Mouse (Mus musculus) midbrain, postnatal 0 days (tissue): Measurements from ENCODE around the gene Slc25a47. TPM values are rescaled to one million over a fixed set of nuclear protein-coding genes. Genes with fewer than 3 reads are reported as not detected.

Source experiments
- ATAC-seq: fragments of 200-750 bp; cut with Nextera tagmentation; 2 replicates; pipeline ENCODE4 v1.8.0; 2017; ENCODE audit warnings: moderate number of reproducible peaks, mild to moderate bottlenecking, moderate TSS enrichment, moderate library complexity; ENCODE audit not compliant: low FRiP score
- DNase-seq: peaks from one replicate; pipeline ENCODE4 v3.0.0-alpha.2; 2015; ENCODE audit warnings: low spot score
- H3K27ac ChIP-seq: fragments of 300-500 bp; sonication (generic); 2 replicates; pipeline ENCODE4 v1.5.1; 2014; ENCODE audit warnings: low read depth, mild to moderate bottlenecking, low read length, mixed read lengths
- H3K27me3 ChIP-seq: fragments of 300-500 bp; sonication (generic); 2 replicates; pipeline ENCODE4 v1.6.1; 2014; ENCODE audit warnings: low read length, control low read depth, mixed read lengths; ENCODE audit not compliant: insufficient read depth
- H3K36me3 ChIP-seq: fragments of 300-500 bp; sonication (generic); 2 replicates; pipeline ENCODE4 v1.6.1; 2014; ENCODE audit warnings: low read length, control low read depth, mixed read lengths; ENCODE audit not compliant: insufficient read depth
- H3K4me1 ChIP-seq: fragments of 300-500 bp; sonication (generic); 2 replicates; pipeline ENCODE4 v1.6.1; 2014; ENCODE audit warnings: mild to moderate bottlenecking, control low read depth, antibody characterized with exemption, low read length, mixed read lengths; ENCODE audit not compliant: insufficient read depth
- H3K4me2 ChIP-seq: fragments of 300-500 bp; sonication (generic); 2 replicates; pipeline ENCODE4 v1.6.1; 2014; ENCODE audit warnings: low read depth, mild to moderate bottlenecking, low read length, mixed read lengths; ENCODE audit not compliant: poor library complexity, severe bottlenecking
- H3K4me3 ChIP-seq: fragments of 300-500 bp; sonication (generic); 2 replicates; pipeline ENCODE4 v1.5.1; 2014; ENCODE audit warnings: low read depth, mild to moderate bottlenecking, low read length, moderate library complexity
- H3K9ac ChIP-seq: fragments of 300-500 bp; sonication (generic); replicated peaks from 2 replicates; pipeline ENCODE4 v1.6.1; 2014; ENCODE audit warnings: mild to moderate bottlenecking, low read length, moderate library complexity, mixed read lengths; ENCODE audit not compliant: poor library complexity, severe bottlenecking
- H3K9me3 ChIP-seq: fragments of 300-500 bp; sonication (generic); 2 replicates; pipeline ENCODE4 v1.6.1; 2016; ENCODE audit warnings: low read length, control low read depth
- CTCF ChIP-seq: IDR thresholded peaks from 2 replicates; pipeline ENCODE4 v1.5.1; 2016; ENCODE audit warnings: antibody characterized with exemption, mild to moderate bottlenecking
- WGBS: fragments of 180-500 bp; shearing (Covaris S2); extraction: QIAGEN DNeasy Blood & Tissue Kit; methylation state at CpG from one replicate; pipeline ENCODE4 v1.1.7; 2014; 5-methylcytosine and 5-hydroxymethylcytosine counted together
- polyA plus RNA-seq: library from polyadenylated mRNA; unstranded; fragments of >200 nt; fragmentation: Nextera tagmentation; extraction: Ambion mirVana; gene quantifications from 2 replicates; pipeline ENCODE4 v1.2.1, GENCODE M21; 2015
- total RNA-seq: library from RNA; depleted of rRNA; stranded (reverse); fragments of >200 nt; gene quantifications from 2 replicates; pipeline ENCODE4 v1.2.3, GENCODE M21; 2014

The Slc25a47 gene
- total and polyA plus RNA-seq, 2 experiments from 2014 or later, result 5.9 to 13.2 TPM

DNA sequence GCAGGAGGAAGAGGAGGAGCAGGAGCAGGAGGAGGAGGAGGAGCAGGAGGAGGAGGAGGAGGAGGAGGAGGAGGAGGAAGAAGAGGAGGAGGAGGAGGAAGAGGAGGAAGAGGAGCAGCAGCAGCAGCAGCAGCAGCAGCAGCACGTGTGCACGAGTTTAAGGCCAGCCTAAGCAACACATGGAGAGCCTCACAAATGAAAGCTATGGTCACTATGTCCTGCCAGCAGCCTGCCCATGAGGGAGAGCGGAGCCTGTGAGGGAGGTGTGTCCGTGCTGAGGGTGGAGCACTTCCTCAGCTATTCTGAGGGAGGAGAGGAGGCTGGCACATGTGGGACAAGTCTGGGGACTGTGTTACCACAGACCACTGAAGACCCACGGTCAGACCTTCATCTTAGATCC is 37.3 kb downstream of the Slc25a47 start:
- ATAC-seq (no peak), DNase-seq (no peak)
- H3K4me3 ChIP-seq, result no peak overlapping the region
- no peaks in the 10 kb centered on the region for H3K27me3 ChIP-seq
- H3K9ac ChIP-seq, result no peak overlapping the region
- no peak overlapping the region for H3K4me2 ChIP-seq
- no peak overlapping the region for H3K27ac ChIP-seq
- TF ChIP-seq CTCF, result no peak
- peaks cover 64% of the 10 kb centered on the region for H3K36me3 ChIP-seq
- WGBS, result 83% methylated on average over 5 of the region's 5 CpGs
- H3K4me1 ChIP-seq, result no peaks in the 10 kb centered on the region
- no peaks in the 10 kb centered on the region for H3K9me3 ChIP-seq

DNA sequence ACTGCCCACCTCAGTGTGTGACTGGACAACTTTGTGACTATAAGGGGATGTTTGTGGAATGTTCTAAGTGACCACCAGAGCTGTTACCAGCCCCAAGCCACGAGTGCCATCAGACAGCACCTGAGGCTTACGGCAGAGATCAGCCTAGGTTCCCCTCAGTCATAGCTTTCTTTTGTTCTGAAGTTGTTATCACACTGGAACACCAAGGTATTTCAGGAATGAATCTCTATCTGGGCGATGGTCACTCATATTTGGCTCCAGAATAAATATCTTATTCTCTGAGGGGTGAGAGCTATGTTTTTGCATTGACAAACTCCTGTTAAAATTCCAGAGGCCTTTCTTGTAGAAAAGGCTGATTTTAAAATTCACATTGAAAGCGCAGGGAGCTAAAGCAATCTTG is 43.3 kb downstream of the Slc25a47 start:
- no peaks in the 10 kb centered on the region for H3K27me3 ChIP-seq
- DNase-seq, result no peak
- no peak overlapping the region for H3K9ac ChIP-seq
- H3K4me3 ChIP-seq, result no peak overlapping the region
- no peak for TF ChIP-seq CTCF
- H3K4me2 ChIP-seq, result no peak overlapping the region
- no peaks in the 10 kb centered on the region for H3K9me3 ChIP-seq
- WGBS, result 92% methylated on average over 4 of the region's 4 CpGs
- H3K27ac ChIP-seq, result no peak overlapping the region
- ATAC-seq, result no peak
- no peaks in the 10 kb centered on the region for H3K4me1 ChIP-seq
- H3K36me3 ChIP-seq, result peaks cover 61% of the 10 kb centered on the region

DNA sequence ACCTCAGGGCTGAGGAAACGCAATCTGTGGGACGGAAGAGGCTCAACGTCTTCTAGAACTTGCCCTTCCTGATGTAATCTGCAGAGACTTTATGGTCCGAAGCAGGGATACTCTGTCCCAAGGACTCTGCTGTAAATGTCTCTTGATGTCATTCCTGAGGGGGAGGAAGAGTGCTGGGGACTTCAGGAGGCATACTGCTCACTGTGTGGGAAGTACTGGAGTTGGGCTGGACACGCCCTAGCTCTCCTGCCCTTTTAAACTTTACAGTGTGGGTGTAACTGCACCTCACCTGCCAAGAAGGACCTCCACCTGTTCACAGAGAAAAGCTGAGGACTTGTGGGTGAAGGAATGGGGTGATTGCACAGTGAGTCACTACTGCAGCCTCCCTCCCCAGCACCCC is 44.8 kb downstream of the Slc25a47 start:
- Histone ChIP-seq H3K9me3 (no peaks in the 10 kb centered on the region), H3K4me3 (no peak overlapping the region), H3K27me3 (no peaks in the 10 kb centered on the region), H3K4me1 (no peaks in the 10 kb centered on the region), H3K9ac (no peak overlapping the region), H3K4me2 (no peak overlapping the region), H3K36me3 (peaks cover 61% of the 10 kb centered on the region), H3K27ac (no peak overlapping the region)
- ATAC-seq, result no peak
- TF ChIP-seq CTCF, result no peak
- 90% methylated on average over 5 of the region's 5 CpGs for WGBS
- DNase-seq, result no peak

DNA sequence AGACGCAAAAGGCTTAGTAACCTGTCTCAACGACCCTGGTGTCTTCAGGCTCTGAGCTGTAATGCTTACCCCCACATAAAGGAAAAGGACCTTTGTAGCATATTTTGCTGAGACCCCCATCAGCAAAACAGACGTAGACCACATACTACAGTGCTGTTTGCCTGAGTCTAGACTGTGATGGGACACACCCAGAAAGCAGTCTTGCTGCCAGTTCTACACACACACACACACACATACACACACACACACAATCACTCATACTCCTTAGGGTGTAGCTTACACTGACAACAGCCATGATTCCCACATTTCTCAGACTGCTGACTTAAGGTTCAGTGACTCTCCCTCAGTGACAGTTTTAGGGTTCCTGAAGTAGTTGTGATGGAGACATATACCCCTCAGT is 45.3 kb downstream of the Slc25a47 start:
- no peak for ATAC-seq

DNA sequence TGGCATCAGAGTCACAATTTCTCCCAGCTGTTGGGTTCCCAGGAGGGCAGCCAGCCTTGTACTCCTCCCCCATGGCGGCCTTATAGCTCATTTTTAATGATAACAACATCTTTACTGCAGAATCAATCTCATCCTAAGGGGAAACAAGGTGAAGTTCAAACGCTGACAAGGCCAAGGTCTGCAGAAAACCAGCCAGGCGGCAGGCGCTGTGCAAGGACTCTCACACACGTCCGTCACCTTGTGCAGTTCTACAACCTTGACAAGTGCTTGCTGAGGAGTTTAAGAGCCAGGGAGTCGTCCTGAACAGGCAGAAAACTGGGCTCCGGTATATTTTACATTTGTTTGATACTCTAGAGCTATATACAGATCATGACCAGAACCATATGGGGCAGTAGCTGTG is 46.9 kb downstream of the Slc25a47 start:
- no peak overlapping the region for H3K27ac ChIP-seq
- ATAC-seq, result no peak
- no peaks in the 10 kb centered on the region for H3K4me1 ChIP-seq
- no peak overlapping the region for H3K9ac ChIP-seq
- no peak overlapping the region for H3K4me3 ChIP-seq
- H3K36me3 ChIP-seq, result peaks cover 80% of the 10 kb centered on the region
- H3K9me3 ChIP-seq, result no peaks in the 10 kb centered on the region
- no peak overlapping the region for H3K4me2 ChIP-seq
- WGBS, result 90% methylated on average over 8 of the region's 8 CpGs
- H3K27me3 ChIP-seq, result no peaks in the 10 kb centered on the region
- no peak for TF ChIP-seq CTCF
- DNase-seq, result no peak

More for the DNA sequence above, 45.3 kb downstream of the Slc25a47 start:
- no peaks in the 10 kb centered on the region for H3K4me1 ChIP-seq
- H3K27ac ChIP-seq, result no peak overlapping the region
- 88% methylated on average over 3 of the region's 3 CpGs for WGBS
- no peak overlapping the region for H3K4me2 ChIP-seq
- no peaks in the 10 kb centered on the region for H3K27me3 ChIP-seq
- peaks cover 64% of the 10 kb centered on the region for H3K36me3 ChIP-seq
- H3K9ac ChIP-seq, result no peak overlapping the region
- no peak for TF ChIP-seq CTCF
- DNase-seq, result no peak
- H3K9me3 ChIP-seq, result no peaks in the 10 kb centered on the region
- no peak overlapping the region for H3K4me3 ChIP-seq

DNA sequence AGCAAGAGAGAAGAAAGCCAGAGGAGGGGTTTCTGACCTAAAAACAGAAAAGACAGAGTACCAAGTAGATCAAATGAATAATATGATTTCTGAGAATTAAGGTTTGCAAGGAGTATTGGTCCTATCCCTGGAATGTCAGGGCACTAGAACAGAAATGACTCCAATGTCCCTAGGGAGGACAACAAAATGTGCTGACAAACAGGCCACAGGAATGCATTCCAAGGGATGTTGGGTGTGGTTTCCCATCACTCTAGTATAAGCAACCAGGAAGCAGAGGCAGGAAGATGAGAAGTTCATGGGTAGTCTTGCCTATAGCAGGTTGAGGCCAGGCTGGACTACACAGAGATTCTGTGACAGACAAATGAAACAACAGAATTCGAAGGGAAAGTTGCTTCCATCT is 50.1 kb downstream of the Slc25a47 start:
- peaks cover 71% of the 10 kb centered on the region for H3K36me3 ChIP-seq
- no peaks in the 10 kb centered on the region for H3K9me3 ChIP-seq
- no peak for ATAC-seq
- no peak overlapping the region for H3K4me2 ChIP-seq
- no peaks in the 10 kb centered on the region for H3K4me1 ChIP-seq
- DNase-seq, result no peak
- no peak for TF ChIP-seq CTCF
- no peaks in the 10 kb centered on the region for H3K27me3 ChIP-seq
- 100% methylated on average over 1 of the region's 1 CpGs for WGBS
- no peak overlapping the region for H3K27ac ChIP-seq
- no peak overlapping the region for H3K9ac ChIP-seq
- H3K4me3 ChIP-seq, result no peak overlapping the region
